Mouse (Mus musculus) brain, embryonic 18.5 days (tissue): Measurements from ENCODE around the gene Rab1a.
"Not testable (repeated sequence)": the region's sequence is repeated elsewhere in the genome, so short reads cannot be mapped to it uniquely, and the experiment has no call there.

Experiments used
- DNase-seq: peaks from one replicate; pipeline ENCODE4 v3.0.0-alpha.2; 2012; ENCODE audit warnings: low read depth, low spot score

Gene Rab1a

DNA sequence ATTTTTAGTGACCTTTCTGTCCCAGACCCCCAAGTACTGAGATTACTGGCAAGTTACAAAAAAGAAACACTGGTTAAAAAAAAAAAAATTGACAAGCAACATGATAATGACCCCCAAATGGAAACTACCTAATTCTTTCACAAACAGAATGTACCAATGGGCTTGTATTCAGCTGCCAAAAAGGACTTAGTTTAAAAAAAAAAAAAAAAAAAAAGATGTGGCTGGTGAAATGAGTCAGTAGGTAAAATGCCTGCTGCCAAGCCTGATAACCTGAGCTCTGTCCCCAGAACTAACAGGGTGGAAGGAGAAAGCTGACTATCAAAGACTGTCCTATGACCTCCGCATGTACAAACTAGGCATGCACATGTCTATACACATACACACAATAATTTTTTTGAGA lies 16.0 kb downstream of the Rab1a start:
- DNase-seq = no peak

DNA sequence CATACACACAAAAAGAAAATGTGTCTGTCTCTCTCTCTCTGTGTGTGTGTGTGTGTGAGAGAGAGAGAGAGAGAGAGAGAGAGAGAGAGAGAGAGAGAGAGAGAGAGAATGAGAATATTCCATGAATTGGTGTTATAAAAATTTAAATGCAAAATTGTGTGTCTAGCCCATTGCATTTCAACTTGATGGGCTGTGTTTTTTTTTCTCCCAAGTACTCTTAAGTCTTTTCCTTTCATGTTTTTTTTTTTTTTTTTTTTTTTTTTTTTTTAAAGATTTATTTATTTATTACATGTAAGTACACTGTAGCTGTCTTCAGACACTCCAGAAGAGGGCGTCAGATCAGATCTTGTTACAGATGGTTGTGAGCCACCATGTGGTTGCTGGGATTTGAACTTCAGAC lies 20.4 kb downstream of the Rab1a start:
- DNase-seq = not testable (repeated sequence)

DNA sequence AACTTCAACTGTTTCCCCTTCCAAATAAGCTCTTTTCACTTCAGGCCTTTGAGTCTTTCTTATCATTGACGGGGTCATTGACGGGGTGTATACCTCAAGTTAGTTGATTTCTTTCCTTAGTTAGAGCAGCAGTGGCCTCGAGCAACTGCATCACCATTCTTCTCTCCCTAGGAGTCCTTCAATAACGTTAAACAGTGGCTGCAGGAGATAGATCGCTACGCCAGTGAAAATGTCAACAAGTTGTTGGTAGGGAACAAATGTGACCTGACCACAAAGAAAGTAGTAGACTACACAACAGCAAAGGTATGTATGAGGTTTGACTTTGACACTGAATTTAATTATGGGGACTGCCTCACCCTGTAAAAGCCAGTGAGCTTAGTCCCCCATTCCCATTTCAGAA lies 23.0 kb downstream of the Rab1a start:
- DNase-seq = no peak

DNA sequence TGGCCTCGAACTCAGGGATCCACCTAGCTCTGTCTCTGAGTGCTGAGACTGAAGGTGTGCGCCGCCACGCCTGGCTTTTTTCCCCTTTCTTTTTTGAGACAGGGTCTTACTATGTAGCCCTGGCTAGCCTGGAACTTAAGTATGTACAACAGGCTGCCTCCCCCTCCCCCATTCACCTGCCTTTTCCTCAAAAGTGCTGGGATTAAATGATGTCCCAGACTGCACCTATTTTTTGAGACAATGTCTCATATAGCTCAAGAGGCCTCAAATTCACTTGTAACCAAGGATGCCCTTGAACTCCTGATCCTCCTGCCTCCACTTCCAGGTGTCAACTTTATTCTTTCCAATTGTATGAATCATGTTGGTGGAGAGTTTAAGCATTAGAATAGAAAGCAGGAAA lies 24.7 kb downstream of the Rab1a start:
- no peak for DNase-seq

DNA sequence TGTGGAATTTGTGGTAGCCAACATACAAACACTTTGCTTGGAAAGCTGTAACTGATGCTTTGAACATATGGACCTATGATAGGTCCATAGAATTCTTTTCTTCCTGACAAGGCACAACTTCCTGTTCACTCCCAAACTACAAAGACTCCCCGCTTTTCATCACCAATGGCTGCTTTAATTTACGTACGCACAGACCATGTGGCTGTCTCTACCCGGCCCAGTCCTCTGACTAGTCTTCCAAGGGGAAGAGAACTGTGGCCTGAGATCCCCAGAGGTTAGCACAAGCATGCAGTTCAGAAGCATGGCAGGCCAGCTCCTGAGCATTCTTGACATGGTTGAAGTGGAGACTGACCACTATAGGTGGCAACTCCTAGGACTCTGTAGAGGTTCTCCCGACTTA lies 27.4 kb downstream of the Rab1a start:
- no peak for DNase-seq

DNA sequence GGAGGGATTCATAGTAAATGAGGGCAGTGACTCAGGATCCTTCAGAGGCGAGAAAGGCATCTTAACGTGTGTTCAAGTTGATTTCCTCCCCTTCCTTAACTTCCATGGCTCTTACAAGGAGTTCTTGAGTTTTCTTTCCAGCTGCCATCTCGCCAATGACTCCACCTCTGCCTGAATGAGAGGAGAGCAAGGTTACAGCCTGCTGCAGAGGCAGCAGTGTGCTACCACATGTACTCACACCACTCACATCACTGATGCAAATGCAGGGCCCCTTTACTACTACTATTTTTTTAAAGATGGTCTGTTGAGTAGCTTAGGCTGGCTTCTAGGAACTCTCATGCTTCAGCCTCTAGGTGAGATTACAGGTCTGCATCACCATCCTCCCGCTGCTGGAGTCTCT lies 28.1 kb downstream of the Rab1a start:
- DNase-seq = no peak

DNA sequence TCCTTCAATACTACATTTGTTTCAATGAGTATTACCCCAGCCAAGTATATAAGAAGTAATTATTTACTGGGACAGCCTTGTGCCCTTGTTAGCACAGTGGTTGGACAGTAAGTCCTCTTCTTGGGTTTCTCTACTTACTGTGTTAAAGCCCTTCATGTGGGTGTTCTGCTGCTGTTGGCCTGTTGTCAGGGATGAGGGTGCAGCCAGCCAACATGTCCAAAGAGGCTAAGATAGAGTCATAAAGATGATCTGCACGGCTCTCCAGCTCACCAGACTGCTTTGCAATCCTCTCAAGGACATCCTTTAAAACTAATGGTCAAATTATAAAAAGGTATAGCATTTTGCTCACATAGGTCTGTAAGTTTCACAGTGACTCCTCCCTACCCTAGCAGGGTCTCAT lies 29.1 kb downstream of the Rab1a start:
- no peak for DNase-seq

DNA sequence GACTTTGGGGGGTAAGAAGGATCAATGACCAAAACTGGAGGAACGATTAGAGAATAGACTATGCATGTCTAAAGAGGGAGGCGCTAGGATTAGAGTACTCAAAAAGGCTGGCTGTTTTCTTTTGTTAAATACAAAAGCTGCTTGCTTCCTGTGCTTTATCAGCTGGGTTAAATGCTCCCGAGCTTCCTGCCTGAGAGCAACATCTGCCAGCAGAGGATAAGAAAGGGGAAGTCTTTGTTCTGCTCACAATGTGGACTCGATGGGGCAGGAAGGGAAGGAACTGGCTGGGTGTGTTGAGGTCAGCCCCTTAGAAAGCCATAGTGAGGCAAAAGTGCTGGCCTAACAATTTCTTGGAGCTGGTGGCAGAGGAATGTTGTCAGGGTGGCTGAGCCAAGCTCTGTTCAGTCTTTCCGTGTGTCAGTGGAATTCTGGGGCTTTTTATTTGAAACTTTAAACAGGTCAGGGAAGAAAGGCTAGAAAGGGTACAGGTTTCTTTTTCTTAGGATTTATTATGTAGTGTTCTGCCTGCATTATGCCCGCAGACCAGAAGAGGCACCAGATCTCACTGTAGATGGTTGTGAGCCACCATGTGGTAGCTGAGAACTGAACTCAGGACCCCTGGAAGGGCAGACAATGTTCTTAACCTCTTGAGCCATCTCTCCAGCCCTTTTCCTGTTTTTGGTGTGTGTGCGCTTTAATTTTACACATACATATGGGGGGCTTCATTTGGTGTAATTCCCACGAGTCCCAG lies 30.1 kb downstream of the Rab1a start:
- DNase-seq = no peak

DNA sequence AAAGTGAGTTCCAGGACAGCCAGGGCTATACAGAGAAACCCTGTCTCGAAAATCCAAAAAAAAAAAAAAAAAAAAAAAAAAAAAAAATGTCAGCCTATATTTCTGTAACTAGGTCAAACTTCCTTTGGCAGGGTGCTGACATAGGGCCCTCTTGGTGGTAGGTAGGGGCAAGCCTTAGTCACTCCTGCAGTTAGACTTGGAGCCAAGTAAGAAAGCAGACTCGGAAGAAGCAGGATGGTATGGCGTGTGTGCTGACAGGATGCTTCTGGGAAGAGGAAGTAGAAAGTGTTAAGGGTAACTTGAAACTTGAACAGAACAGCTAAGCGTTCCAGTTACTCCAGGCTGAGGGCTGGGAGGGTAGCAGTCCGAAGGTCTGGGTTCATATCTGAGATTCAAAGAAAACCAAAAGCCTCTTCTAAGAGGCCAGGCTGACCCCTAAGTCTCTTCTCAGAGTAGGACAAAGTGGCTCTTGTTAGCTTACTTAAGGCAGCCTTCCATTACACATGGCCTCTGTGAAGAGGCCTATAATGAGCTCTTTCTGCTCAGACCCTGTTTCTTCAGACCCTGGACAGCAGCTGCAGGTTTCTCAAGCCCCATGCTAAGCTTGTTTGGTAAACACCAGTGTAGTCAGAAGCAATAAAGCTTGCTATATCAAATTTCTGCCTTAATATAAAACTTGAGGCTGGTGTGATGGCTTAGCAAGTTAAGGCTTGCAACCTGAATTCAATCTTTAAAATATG lies 31.0 kb downstream of the Rab1a start:
- no peak for DNase-seq

DNA sequence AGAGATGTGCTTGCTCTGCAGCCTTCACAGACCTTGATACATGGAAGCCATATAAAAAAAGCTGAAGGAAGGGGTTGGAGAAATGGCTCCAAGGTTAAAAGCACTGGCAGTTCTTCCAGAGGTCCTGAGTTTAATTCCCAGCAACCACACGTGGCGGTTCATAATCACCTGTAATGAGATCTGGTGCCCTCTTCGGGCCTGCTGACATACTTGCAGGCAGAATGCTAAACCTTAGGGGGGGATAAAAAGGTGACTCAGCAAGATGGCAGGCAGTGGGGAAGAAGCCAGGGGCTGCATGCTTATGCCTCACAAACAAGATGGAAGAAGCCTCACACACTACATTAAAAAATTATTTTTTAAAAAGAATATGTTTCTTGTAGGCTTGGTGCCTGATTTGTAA lies 33.0 kb downstream of the Rab1a start:
- no peak for DNase-seq

DNA sequence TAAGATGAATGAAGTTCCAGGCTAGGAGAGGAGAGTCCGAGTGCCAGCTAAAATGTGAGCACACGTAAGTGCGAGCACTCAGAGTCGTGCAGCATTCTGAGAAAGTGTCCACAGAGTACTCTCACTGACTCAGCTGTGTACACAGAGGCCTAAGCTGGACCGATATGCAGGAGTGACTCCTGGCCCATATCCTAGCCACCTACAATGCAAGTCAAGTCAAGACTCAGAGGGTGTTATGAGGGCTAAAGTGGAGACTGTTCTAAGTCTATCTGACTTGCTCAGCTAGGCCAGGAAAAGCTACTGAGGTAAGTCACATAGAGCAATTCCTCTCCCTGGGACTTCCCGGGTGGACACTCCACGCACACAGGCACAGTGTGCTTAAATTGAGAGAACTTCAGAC lies 35.8 kb downstream of the Rab1a start:
- no peak for DNase-seq

DNA sequence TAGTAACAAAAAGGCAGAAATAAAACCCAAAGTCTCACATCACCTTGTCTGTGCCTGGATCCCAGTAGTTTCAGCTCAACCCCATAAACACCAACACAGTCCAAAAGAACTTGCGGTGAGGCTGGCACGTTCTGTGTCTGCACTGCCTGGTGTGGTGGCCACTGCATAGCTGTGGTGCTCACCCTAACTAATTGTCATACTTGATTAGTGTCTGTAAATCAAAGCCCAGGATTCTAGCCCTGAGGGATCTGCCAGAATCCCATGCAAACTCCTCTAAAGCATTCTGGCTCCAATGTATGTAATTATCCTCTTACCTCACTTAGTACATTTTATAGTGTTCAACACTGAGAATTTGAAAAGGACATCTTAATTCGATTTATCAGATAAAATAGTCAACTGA lies 36.7 kb downstream of the Rab1a start:
- DNase-seq = no peak

DNA sequence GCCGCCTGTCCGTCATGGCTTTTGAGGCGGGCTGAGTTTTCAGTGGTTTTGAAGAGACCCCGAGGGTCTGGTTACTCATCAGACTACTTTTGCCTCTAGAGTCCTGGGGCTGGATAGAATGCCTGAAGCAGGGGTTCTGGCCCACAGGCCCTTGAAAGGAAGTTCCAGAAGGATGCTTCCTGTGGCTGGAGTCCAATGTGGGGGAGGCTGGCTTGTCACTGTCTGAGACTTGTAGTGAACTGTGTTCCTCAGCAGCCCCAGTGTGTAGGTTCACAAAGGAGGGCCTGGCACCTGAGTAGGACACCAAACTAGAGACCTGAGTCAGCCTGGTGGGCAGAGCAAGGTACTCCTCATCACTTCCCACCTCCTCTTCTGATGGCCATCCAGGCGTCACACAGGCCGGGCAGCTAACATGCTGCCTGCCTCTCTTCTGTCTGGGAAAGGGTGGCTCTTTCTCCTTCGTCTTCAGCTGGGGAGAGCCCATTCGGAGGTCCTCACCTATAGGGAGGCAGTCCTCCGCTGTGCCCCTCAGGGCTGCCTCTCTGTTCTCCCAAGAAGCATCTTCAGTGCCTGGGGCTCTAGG lies 38.1 kb downstream of the Rab1a start:
- DNase-seq = no peak

DNA sequence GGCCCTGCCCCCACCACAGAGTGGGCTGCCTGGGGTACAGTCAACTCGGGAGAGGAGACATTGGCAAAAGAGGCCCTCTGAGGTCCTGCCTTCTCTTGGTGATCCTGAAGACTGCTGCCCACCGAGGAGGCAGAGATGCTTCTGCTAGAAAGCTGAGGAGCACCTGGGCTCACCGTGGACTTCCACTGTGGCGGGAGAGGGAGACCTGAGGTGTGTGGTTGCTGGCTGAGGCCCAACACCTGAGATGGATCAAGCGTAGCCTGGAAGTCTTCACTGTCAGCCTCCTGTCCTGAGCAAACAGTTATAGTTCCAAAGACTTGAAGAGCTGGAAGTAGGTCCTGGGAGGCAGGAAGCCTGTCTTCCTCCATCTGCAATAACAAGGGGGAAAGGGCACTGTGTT lies 39.1 kb downstream of the Rab1a start:
- DNase-seq = no peak

DNA sequence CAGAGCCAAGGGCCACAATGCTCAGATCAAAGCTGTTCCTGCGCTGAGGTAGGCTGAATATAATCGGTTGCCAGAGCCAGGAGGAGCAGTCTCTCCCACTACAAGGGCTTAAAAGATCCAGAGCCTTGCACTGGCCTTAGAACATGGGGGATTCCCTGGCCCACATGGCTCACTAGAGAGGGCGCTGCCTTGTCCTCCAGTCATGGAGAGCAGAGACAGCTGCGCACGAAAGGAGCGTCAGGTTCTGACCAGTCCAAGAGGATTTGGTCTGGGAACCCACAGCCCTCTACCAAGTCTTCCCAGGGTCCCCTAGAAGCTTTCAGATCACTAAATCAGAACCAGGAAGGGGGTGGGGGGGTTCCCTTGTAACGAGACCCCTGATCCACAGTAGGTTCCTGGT lies 40.1 kb downstream of the Rab1a start:
- DNase-seq = no peak

DNA sequence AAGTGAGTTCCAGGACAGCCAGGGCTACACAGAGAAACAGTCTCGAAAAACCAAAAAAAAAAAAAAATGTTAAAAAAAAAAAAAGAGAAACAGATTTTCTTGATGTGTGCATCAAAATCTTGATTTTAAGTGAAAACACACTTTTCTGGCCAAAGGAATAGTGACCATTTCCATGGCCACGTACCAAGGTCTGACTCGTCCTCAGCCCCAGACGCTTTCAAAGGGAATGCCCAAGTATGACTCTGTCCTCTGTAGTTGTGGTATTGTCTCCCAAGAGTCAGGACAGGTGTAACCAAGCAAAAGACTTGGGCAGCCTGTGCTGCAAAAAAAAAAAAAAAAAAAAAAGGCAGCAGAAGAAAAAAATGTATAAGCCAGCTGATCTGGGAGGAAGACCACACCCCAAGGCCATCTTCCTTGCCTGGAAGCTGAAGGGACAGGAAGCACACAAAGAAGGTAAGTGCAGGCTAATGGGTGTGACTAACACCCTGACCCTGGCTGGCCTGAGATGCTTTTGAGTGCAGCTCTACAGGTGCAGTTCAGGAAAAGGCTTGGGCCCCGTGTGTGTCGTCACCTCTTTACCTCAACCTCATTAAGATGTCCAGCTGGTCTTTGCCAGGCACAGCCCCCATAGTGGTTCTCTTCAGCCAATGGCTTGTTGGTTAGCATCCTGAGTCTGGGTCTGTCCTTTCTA lies 41.3 kb downstream of the Rab1a start:
- DNase-seq = no peak

DNA sequence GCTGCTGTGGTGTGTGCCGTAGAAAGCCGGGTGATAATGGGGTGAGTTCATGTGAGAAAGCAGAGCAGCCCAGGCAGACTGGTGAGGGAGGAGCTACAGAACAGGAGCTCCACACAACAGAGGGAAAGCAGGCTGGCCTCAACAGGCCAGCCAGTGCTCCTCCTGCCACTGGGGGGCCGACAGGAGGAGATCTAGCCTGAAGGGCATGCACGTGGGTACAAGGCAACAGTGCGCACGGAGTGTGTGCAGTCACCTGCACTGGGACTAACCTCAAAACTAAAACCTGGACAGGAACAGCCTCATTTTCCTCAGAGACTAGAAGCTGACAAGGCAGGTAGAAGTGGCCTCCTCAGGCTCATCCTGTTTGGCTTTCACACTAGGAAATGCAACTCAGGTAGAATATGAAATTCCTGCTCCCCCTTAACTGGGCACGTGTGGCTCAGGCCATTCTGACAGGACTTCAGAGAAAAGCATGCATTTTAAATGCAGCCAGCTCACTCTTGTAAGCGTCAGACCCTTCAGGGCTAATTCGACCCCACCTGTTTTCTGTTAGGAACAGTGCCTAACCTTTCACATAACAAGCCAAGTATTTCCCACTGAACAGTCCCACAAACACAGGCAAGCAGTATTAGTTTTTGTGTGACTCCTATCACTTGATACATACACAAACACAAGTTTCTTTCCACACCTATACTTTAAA lies 42.1 kb downstream of the Rab1a start:
- no peak for DNase-seq

DNA sequence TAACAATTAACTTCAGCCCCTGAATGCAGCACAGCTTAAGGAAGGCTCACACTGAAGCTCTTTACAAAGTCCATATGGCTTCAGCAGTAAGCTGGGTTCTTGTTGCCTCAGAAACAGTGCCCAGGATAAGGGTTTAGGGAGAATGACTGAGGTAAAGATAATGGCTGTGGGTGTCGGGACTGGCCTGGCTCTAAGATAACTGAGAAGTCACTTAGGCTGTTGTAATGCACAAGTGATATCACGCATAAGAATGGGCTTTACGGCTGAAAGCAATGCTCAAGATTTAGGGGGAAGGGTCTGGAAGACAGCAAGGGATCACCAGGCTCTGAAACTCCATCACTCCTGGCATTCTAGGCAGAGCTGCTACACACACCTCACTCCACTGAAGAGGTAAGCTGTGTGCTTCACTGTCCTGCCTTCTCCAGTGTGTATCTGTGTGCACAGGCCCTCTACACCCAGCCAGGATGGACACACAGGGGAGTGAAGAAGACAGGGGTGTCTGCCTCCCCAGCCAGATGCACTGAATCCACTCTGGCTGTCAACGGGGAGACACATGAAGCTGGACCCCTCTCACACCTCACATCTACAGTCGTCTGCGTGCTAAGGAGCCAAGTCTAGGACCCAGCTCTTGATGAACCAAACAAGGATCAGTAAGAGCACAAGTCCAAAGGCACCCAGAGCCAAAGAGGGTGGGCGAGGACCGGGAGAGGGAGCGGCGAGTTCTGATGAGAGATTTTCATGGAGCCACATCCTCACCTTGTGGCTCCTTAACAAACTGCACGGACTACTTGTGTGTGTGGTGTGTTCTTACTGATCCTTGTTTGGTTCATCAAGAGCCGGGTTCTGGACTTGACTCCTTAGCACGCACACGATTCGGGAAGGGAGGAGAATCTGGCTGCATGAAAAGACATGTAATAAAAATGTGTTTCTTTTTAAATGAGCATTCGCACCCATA lies 43.4 kb downstream of the Rab1a start:
- DNase-seq = no peak

DNA sequence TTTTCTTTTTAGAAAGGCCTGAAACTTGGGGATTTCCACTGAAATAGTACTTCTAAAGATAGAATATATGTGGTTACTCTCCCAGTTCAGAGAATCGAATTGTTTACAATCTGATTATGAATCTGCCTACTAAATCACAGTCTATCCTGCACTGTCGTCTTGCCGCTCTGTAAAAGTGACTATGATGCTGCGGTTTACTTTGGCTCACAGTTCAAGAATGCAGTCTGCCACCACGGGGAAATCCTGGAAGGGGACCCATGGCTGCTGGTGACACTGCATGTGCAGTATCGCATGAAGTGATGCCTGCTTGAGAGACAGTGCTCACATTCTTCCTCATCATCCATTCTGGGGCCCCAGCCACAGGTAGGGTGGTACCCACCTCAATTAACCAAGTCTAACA lies 44.1 kb downstream of the Rab1a start:
- DNase-seq = no peak

DNA sequence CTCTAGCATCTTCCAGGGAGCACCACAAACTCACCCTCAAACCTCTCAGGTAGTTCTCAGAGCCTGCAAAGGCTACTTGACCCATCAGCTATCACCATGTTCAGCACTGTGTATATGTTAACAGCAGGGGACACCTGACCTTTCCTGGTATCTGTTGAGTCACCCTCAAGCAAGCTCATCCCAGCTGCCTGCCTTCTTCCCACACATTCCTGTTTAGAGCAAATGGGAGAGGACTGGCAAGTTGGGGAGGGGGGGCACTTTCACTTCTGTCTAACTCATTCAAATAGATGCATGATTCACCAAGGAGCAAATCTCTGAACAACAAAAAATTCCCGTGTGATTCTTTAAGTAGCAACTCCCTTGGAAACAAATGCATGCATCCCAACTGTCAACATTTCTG lies 45.4 kb downstream of the Rab1a start:
- DNase-seq = no peak
